Mouse (Mus musculus): ENCODE data around the gene Litaf.

Gene Litaf

DNA sequence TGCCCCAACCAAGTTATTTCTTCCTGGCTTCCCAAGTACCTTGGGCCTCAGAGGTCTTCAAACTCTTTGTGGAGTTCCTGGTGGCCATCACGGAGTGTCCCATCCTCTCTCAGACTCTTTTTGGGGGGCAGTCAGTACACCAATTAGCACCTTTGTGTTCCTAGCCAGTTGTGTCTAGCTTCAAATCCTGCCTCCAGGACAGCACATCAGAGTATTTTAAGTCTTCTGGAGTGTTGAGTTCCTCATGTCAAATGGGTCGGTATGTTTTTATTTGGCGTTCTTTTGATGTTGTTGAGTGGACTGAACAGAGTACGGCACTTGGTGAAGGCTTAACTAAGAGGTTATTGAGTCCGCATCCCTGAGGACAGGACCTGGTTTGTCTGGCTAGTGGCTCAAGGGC, 526 bp downstream of the Litaf start:
- no peak for DNase-seq

- no peak for DNase-seq
These were observed 1.2 kb downstream of the Litaf start for GRCm38 (mm10) chr16:11064742-11065141.

DNA sequence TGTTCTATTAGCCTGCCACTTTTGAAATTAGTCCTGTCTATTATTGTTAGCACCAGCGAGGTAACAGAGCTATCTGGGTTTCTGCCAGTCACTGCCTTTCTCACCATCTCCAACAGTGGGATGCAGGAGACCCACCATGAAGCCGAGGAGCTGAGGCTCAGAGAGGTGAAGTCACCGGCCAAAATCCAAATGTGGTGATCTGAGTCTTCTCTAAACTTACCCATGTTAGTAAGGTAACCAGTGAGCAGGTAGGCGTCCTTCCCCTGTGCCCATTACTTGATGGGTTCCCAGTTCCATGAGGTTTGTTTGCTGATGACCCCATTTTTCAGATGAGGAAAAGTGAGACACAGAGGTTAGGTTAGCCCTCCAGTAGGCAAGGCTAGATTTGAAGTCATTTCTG, 1.6 kb downstream of the Litaf start:
- DNase-seq: no peak

GRCm38 (mm10) chr16:11062794-11063721, 2.9 kb downstream of the Litaf start:
- DNase-seq: peak; percentile 50

GRCm38 (mm10) chr16:11060645-11061044, 5.3 kb downstream of the Litaf start, which contains the start of gene Snn:
Gene Snn (plus strand): TSS chr16:11060945.
- DNase-seq: no peak

- no peak for DNase-seq
These were observed 10.0 kb downstream of the Litaf start for GRCm38 (mm10) chr16:11055916-11056315.

- DNase-seq: no peak
These were observed 11.1 kb downstream of the Litaf start for GRCm38 (mm10) chr16:11054871-11055270.

GRCm38 (mm10) chr16:11054409-11054808, 11.5 kb downstream of the Litaf start:
- no peak for DNase-seq

DNA sequence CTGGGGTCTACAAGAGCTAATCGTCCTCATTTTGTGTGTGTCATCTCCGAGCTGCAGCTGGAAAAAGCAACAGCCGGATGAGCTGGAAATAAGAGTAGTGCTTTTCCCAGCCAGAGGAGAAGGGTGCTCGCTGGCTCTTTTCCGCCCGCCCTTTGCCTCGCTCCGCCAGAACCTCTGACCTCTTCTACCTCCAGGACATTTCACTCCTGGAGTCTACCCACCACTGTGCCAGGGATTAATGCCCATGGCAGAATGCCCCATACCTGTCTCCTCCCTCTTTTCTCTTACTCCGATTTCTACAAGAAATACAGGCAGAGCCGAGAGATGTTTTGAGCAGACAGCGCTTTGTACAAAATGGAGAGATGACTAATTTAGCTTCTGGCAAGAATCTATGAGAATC, 14.8 kb downstream of the Litaf start:
- no peak for DNase-seq

DNA sequence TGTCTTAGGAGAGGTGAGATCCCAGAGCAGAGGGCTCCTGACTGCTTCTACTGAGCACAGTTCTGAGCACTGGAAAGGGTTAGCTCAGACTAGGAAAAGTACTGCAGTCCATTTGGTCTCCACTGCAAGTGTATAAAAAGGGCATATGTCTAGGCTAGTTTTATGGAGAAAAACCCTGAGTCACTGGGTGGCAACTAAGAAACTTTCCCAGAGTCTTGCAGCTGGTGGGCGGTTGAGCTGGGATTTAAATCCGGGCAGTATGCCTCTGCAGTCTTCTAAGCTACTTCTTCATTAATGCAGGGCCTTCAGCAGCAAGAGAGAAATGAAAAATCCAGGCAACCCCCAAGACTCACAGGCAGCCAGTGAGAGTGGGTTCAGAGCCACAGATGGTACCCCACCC, 15.7 kb downstream of the Litaf start:
- no peak for DNase-seq

- no peak for DNase-seq
These were observed 18.8 kb downstream of the Litaf start for GRCm38 (mm10) chr16:11047130-11047529.

DNA sequence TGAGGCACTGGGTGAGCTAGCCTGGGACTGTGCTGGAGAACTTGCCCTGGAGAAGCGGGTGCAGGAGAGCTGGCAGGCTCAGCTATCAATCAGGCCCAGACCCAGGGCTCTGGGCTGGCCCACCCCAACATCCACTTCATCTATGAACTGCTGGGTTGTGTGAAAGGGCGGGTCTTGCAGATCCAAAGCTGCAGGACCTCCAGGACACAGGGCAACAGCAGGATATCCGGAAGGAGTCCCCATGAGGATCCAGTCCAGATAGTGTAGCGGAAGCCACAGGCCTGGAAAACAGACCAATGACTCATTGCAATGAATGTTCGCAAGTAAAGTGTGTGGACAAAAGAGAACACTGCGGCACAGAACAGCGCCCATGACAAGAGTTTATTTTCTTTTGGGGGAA, 19.5 kb downstream of the Litaf start:
- DNase-seq: no peak

DNA sequence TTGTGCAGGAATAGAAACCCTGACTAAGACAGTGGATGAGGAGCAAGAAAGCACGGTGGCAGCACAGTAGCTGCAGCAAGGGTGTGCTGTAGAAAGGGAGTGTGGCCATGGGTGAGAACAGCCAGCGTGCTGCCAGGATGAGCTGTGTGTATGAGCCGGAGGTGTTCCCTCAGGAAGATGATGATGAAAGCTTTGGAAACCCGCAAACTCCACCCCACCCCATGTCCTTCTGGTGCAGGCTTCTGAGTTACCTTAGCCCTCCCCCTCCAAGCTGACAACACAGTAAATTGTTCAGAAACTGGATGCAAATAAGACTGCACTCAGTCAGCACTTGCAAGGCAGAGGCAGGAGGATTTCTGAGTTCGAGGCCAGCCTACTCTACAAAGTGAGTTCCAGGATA, 22.7 kb downstream of the Litaf start:
- no peak for DNase-seq

DNA sequence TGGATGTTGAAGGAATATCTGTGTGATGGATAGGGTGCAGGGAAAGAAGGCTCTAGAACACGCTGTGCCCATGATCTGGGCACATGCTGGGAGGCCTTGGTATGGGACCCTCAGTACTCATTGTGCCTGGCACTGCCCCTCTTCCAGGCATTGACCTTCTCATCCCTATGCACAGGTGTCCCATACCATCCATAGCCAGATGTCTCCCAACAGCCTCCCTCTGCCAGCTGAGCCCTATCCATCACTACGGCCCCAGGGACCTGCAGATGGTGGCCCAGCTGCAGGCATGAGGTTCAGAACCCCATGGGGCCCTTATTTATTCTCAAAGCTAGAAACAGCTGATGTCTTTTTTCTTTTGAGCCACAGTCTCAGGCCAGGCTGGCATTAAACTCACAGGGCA, 25.4 kb downstream of the Litaf start:
- no peak for DNase-seq

- peak; percentile 76 for DNase-seq
These were observed 30.0 kb downstream of the Litaf start for GRCm38 (mm10) chr16:11035790-11036431.

GRCm38 (mm10) chr16:11035273-11035672, 30.7 kb downstream of the Litaf start:
- DNase-seq: no peak

- DNase-seq: peak; percentile 86
These were observed 31.7 kb downstream of the Litaf start for GRCm38 (mm10) chr16:11034193-11034803.

DNA sequence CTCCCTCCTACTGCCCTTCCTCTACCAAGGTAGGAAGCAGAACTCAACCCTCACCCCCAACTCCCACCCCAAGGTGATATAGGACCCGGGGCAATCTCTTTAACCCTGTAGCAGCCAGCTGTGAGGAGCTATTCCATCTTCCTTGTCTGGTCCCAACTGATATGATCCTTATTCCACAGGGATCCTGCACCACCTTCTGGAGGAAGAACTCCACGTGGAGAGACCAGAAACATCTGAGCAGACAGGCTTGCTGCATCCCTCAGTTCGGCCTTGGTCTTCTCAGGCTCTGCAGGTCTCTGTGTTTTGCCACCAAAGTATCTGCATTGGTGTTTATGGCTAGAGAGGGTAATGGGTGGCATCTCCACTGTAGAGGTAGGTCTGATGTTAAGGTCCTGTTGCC, 34.6 kb downstream of the Litaf start:
- no peak for DNase-seq

DNA sequence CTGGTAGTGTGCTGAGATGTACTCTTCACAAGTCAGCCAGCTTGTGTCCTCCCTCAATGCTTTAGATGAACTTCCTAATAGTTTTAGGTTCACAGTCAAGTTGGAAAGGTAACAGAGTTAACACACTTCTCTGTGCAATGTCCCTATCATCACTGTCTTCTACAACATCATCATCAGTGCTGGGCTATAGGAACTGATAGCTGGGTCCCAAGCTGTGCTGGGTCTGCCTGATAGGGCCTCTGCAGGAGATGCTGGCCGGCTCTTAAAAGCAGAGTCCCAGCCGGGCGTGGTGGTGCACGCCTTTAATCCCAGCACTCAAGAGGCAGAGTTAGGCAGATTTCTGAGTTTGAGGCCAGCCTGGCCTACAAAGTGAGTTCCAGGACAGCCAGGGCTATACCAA, 35.1 kb downstream of the Litaf start:
- no peak for DNase-seq

DNA sequence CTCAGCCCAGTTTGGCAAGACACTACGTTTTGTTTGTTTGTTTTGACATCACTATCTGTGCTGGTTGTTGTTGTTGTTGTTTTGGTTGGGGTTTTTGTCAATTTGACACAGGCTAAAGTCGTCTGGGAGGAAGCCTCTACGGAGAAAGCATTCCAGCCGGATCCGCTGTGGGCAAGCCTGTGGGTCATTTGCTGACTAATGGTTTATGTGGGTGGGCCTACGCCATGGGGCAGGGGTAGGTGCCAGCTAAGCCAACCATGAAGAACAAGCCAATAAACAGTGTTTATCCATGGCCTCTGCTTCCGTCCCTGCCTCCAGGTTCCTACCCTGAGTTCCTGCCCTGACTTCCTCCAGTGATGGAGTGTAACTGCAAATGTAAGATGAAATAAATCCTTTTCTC, 37.8 kb downstream of the Litaf start:
- DNase-seq: no peak

DNA sequence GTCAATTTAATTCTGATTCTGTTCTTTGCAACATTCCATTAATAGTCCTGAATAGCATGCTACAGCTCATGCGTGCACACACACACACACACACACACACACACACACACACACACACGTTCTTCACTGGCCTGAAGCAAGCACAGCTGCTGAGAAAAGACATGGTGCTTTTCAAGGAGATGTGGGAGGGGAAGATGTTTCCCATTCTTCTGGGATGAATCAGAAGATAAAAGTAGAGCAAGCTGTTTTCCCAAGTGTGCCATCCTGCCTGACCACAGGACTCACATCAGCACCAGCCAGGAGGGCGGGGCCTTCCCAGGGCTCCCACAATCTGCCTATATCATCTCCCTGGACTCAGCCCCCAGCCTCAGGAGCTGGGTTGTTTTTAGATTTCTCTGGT, 41.1 kb downstream of the Litaf start:
- DNase-seq: no peak

DNA sequence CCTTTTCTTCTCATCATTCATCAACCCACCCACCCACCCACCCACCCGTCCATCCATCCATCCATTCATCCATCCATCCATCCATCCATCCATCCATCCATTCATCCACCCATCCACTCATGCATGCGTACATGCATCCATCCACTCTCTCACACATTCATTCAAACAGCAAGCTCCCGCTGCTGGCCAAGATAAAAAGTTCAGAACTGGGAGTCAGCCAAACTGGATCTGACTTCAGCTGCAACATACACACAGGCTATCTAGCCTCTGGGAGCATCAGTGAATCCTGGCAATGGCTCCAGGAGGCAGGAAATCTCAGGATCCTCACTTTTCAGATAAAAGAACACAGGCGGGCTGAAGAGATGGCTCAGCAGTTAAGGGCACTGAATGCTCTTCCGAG, 42.3 kb downstream of the Litaf start:
- DNase-seq: no peak

DNA sequence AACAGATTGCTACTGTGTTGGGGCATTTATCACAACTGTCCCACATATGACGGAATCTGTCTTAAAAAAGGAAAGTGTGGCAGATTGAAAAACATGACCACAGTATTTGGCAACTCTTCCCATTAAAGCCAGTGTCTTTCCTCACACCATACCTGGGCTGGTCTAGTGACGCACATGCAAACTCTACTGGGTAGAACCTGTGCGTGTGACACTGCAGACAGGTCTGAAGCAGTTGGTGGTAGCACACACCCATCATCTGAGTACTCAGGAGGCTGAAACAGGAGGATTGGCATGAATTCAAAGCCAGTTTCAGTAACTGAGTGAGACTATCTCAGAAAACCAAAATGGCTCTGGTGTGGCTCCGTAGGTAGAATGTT, 43.9 kb downstream of the Litaf start:
- DNase-seq: no peak
